Mouse (Mus musculus): ENCODE results near the gene Ears2. TPM values are rescaled to one million over a fixed set of nuclear protein-coding genes. Genes with fewer than 3 reads are reported as not detected.
A peak's percentile ranks its signal among the peaks of the same experiment; 100 is the strongest.
"Not testable (repeated sequence)": the region's sequence is repeated elsewhere in the genome, so short reads cannot be mapped to it uniquely, and the experiment has no call there.

Ears2 gene
- 18.6 and 20.9 TPM in 2 replicates for polyA plus RNA-seq (2016; fragmentation: Nextera tagmentation; extraction: Ambion mirVana)

GRCm38 (mm10) chr7:122066945-122067516 is at the start of gene Ears2, which contains the start of gene Ubfd1:
Gene Ears2 (minus strand): TSS chr7:122067263.
Gene Ubfd1 (plus strand): TSS chr7:122067175.
- peak; percentile 96 for DNase-seq (ENCODE audit: extremely low spot score, low spot score)
- peak within 1 kb of the TSS; percentile 95 for H3K27ac ChIP-seq
- peaks cover 32% of the 10 kb centered on the region for H3K4me1 ChIP-seq
- peak within 1 kb of the TSS; percentile 99 for H3K4me3 ChIP-seq
- no peaks in the 10 kb centered on the region for H3K9me3 ChIP-seq
- no peaks in the 10 kb centered on the region for H3K27me3 ChIP-seq (ENCODE audit: poor library complexity, severe bottlenecking)
- WGBS: under 1% methylated on average over 60 of the region's 60 CpGs
- peaks cover 45% of the 10 kb centered on the region for H3K36me3 ChIP-seq (replicated peaks)

GRCm38 (mm10) chr7:122108206-122108605 is 41.1 kb upstream of the Ears2 start:
- Histone ChIP-seq H3K4me1 (no peaks in the 10 kb centered on the region), H3K27ac (no peak overlapping the region), H3K36me3 (replicated peaks) (peaks cover 65% of the 10 kb centered on the region), H3K4me3 (no peak overlapping the region), H3K27me3 (ENCODE audit: poor library complexity, severe bottlenecking) (no peaks in the 10 kb centered on the region), H3K9me3 (no peaks in the 10 kb centered on the region)
- WGBS: 96% methylated on average over 6 of the region's 6 CpGs
- DNase-seq (ENCODE audit: extremely low spot score, low spot score): no peak

- H3K4me3 ChIP-seq: peak within 1 kb of the TSS; percentile 75
- H3K27ac ChIP-seq: peak within 1 kb of the TSS; percentile 93
- peak; percentile 82 for DNase-seq (ENCODE audit: extremely low spot score, low spot score)
- peaks cover 20% of the 10 kb centered on the region for H3K4me1 ChIP-seq
- H3K9me3 ChIP-seq: no peaks in the 10 kb centered on the region
- H3K27me3 ChIP-seq (ENCODE audit: poor library complexity, severe bottlenecking): no peaks in the 10 kb centered on the region
- 0% methylated on average over 43 of the region's 43 CpGs for WGBS
- H3K36me3 ChIP-seq (replicated peaks): peaks cover 36% of the 10 kb centered on the region
These were observed 34.7 kb upstream of the Ears2 start, which contains the start of gene Ndufab1 for GRCm38 (mm10) chr7:122101747-122102244. Gene Ndufab1 (minus strand): TSS chr7:122101886.

GRCm38 (mm10) chr7:122101014-122101746 is 34.1 kb upstream of the Ears2 start:
- peak overlapping the region; percentile 75 for H3K4me3 ChIP-seq
- H3K9me3 ChIP-seq; H3K27me3 ChIP-seq (ENCODE audit: poor library complexity, severe bottlenecking): not testable (repeated sequence)
- WGBS: 4% methylated on average over 28 of the region's 28 CpGs
- DNase-seq (ENCODE audit: extremely low spot score, low spot score): peak; percentile 71
- H3K36me3 ChIP-seq (replicated peaks): peaks cover 38% of the 10 kb centered on the region
- H3K27ac ChIP-seq: peak overlapping the region; percentile 93
- peaks cover 20% of the 10 kb centered on the region for H3K4me1 ChIP-seq

- H3K27me3 ChIP-seq (ENCODE audit: poor library complexity, severe bottlenecking): no peaks in the 10 kb centered on the region
- 73% methylated on average over 4 of the region's 4 CpGs for WGBS
- H3K27ac ChIP-seq: no peak overlapping the region
- peak; percentile 27 for DNase-seq (ENCODE audit: extremely low spot score, low spot score)
- H3K36me3 ChIP-seq (replicated peaks): peaks cover 58% of the 10 kb centered on the region
- no peak overlapping the region for H3K4me3 ChIP-seq
- peaks cover 20% of the 10 kb centered on the region for H3K4me1 ChIP-seq
- no peaks in the 10 kb centered on the region for H3K9me3 ChIP-seq
These were observed 32.2 kb upstream of the Ears2 start for GRCm38 (mm10) chr7:122099222-122099621.

- Histone ChIP-seq H3K27me3 (ENCODE audit: poor library complexity, severe bottlenecking) (no peaks in the 10 kb centered on the region), H3K4me1 (peaks cover 20% of the 10 kb centered on the region), H3K9me3 (no peaks in the 10 kb centered on the region), H3K27ac (no peak overlapping the region), H3K36me3 (replicated peaks) (peaks cover 70% of the 10 kb centered on the region), H3K4me3 (no peak overlapping the region)
- DNase-seq (ENCODE audit: extremely low spot score, low spot score): no peak
- 93% methylated on average over 3 of the region's 3 CpGs for WGBS
These were observed 30.9 kb upstream of the Ears2 start for GRCm38 (mm10) chr7:122098009-122098408.

GRCm38 (mm10) chr7:122094564-122095330 is 27.7 kb upstream of the Ears2 start:
- DNase-seq (ENCODE audit: extremely low spot score, low spot score): no peak
- H3K27me3 ChIP-seq (ENCODE audit: poor library complexity, severe bottlenecking): no peaks in the 10 kb centered on the region
- H3K36me3 ChIP-seq (replicated peaks): peaks cover 98% of the 10 kb centered on the region
- no peak overlapping the region for H3K4me3 ChIP-seq
- no peaks in the 10 kb centered on the region for H3K9me3 ChIP-seq
- WGBS: 93% methylated on average over 2 of the region's 2 CpGs
- no peaks in the 10 kb centered on the region for H3K4me1 ChIP-seq
- H3K27ac ChIP-seq: no peak overlapping the region

GRCm38 (mm10) chr7:122087195-122087982 is 20.3 kb upstream of the Ears2 start:
- no peaks in the 10 kb centered on the region for H3K4me1 ChIP-seq
- WGBS: 94% methylated on average over 11 of the region's 11 CpGs
- H3K36me3 ChIP-seq (replicated peaks): peaks cover 93% of the 10 kb centered on the region
- no peak overlapping the region for H3K4me3 ChIP-seq
- H3K9me3 ChIP-seq: no peaks in the 10 kb centered on the region
- H3K27me3 ChIP-seq (ENCODE audit: poor library complexity, severe bottlenecking): no peaks in the 10 kb centered on the region
- no peak for DNase-seq (ENCODE audit: extremely low spot score, low spot score)
- no peak overlapping the region for H3K27ac ChIP-seq

GRCm38 (mm10) chr7:122081071-122081470 is 14.0 kb upstream of the Ears2 start:
- H3K9me3 ChIP-seq: no peaks in the 10 kb centered on the region
- WGBS: 100% methylated on average over 1 of the region's 1 CpGs
- DNase-seq (ENCODE audit: extremely low spot score, low spot score): no peak
- H3K27me3 ChIP-seq (ENCODE audit: poor library complexity, severe bottlenecking): no peaks in the 10 kb centered on the region
- no peak overlapping the region for H3K27ac ChIP-seq
- H3K36me3 ChIP-seq (replicated peaks): peaks cover 93% of the 10 kb centered on the region
- H3K4me3 ChIP-seq: no peak overlapping the region
- H3K4me1 ChIP-seq: no peaks in the 10 kb centered on the region

GRCm38 (mm10) chr7:122079798-122080554 is 12.9 kb upstream of the Ears2 start:
- H3K4me3 ChIP-seq: no peak overlapping the region
- no peaks in the 10 kb centered on the region for H3K4me1 ChIP-seq
- H3K27me3 ChIP-seq (ENCODE audit: poor library complexity, severe bottlenecking): no peaks in the 10 kb centered on the region
- DNase-seq (ENCODE audit: extremely low spot score, low spot score): no peak
- 95% methylated on average over 8 of the region's 8 CpGs for WGBS
- peaks cover 93% of the 10 kb centered on the region for H3K36me3 ChIP-seq (replicated peaks)
- H3K27ac ChIP-seq: no peak overlapping the region
- H3K9me3 ChIP-seq: no peaks in the 10 kb centered on the region

- peaks cover 99% of the 10 kb centered on the region for H3K36me3 ChIP-seq (replicated peaks)
- no peak for DNase-seq (ENCODE audit: extremely low spot score, low spot score)
- H3K9me3 ChIP-seq: no peaks in the 10 kb centered on the region
- no peak overlapping the region for H3K27ac ChIP-seq
- no peak overlapping the region for H3K4me3 ChIP-seq
- WGBS: 85% methylated on average over 3 of the region's 3 CpGs
- H3K4me1 ChIP-seq: peaks cover 3% of the 10 kb centered on the region; the same call in 1 of the 2 replicates
- H3K27me3 ChIP-seq (ENCODE audit: poor library complexity, severe bottlenecking): no peaks in the 10 kb centered on the region
These were observed 7.3 kb upstream of the Ears2 start for GRCm38 (mm10) chr7:122074374-122074773.
